11 mouse cellular contexts compared by ENCODE assay signal in the genomic region with DNA sequence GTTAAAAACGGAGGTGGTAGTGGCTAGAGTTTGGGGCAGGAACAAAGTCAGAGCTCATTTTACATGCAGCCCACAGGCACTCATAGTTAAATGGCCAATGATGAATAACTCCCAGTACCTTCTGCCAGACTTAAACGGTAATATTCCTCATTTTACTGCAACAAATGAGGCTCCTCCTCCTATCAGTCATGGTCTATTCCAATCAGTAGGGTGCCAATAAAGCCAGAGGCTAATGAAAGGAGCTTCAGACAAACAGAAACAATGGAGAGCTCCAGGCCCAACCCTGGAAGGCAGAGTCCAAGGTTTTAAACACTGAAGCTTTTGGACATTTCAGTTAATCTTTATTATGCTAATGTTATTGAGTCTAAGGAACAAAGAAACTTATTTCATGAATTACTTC.
DNase-seq lines count a peak whose midpoint lies in the region; ATAC-seq lines count a peak whose summit lies in the region.
"Had no signal": no experiment of that assay in that cellular context is flagged by ENCODE, and none has a peak within 500 bp of the region (broad histone marks: within the 10 kb centered on the region; RNA-seq: fewer than 3 reads in every experiment).

No protein-coding gene starts in this region.

- no peak overlapping the region for H3K4me3 ChIP-seq in heart, embryonic 13.5 days
- no peak overlapping the region for H3K4me3 ChIP-seq in forebrain, embryonic 11.5 days (ENCODE audit: low read depth, low read length)
- H3K4me3 ChIP-seq: heart, embryonic 15.5 days; liver, embryonic 13.5 days had no signal

- H3K9ac ChIP-seq in heart, embryonic 13.5 days = no peak overlapping the region
- H3K9ac ChIP-seq in forebrain, embryonic 11.5 days (ENCODE audit: low read length) = no peak overlapping the region
- H3K9ac ChIP-seq: heart, embryonic 15.5 days; liver, embryonic 13.5 days had no signal

- ATAC-seq in heart, embryonic 13.5 days (ENCODE audit: extremely low read depth, insufficient number of reproducible peaks, low FRiP score, low TSS enrichment) = no peak
- peak; percentile 87 for ATAC-seq in forebrain, embryonic 11.5 days (replicated peaks; ENCODE audit: low FRiP score)

- peak overlapping the region; percentile 48; the same call in 1 of the 2 replicates for H3K27ac ChIP-seq in heart, embryonic 13.5 days (replicated peaks)
- H3K27ac ChIP-seq in forebrain, embryonic 11.5 days (ENCODE audit: low read depth, low read length) = no peak overlapping the region
- H3K27ac ChIP-seq: heart, embryonic 15.5 days; liver, embryonic 13.5 days had no signal

- peaks cover 20% of the 10 kb centered on the region for H3K4me1 ChIP-seq in heart, embryonic 13.5 days
- peaks cover 15% of the 10 kb centered on the region for H3K4me1 ChIP-seq in forebrain, embryonic 11.5 days (replicated peaks; ENCODE audit: control insufficient read depth, insufficient read depth, low read length)
- H3K4me1 ChIP-seq: heart, embryonic 15.5 days; liver, embryonic 13.5 days had no signal

- intact Hi-C loops in heart, postnatal 36 days (cut with DNase I) = no loop called here

- no peak overlapping the region for H3K4me2 ChIP-seq in heart, embryonic 13.5 days
- H3K4me2 ChIP-seq in forebrain, embryonic 11.5 days (ENCODE audit: low read depth, low read length, severe bottlenecking) = no peak overlapping the region
- H3K4me2 ChIP-seq: heart, embryonic 15.5 days; liver, embryonic 13.5 days had no signal

- no peaks in the 10 kb centered on the region for H3K9me3 ChIP-seq in heart, embryonic 13.5 days
- H3K9me3 ChIP-seq in forebrain, embryonic 11.5 days (ENCODE audit: control insufficient read depth, low read length) = no peaks in the 10 kb centered on the region
- H3K9me3 ChIP-seq: heart, embryonic 15.5 days; liver, embryonic 13.5 days had no signal

- H3K27me3 ChIP-seq in heart, embryonic 13.5 days (replicated peaks) = no peaks in the 10 kb centered on the region
- no peaks in the 10 kb centered on the region for H3K27me3 ChIP-seq in forebrain, embryonic 11.5 days (ENCODE audit: control insufficient read depth, insufficient read depth, low read length)
- H3K27me3 ChIP-seq: heart, embryonic 15.5 days; liver, embryonic 13.5 days had no signal

- no peak for DNase-seq in heart, postnatal 36 days
- peak; percentile 82 for DNase-seq in Muller cell, postnatal 12 days (ENCODE audit: inconsistent ontology term)
- peak; percentile 56 for DNase-seq in forebrain, embryonic 11.5 days (ENCODE audit: low spot score)
- DNase-seq in mesoderm, embryonic 11.5 days (ENCODE audit: low read depth, low spot score) = peak; percentile 70
- no peak for DNase-seq in left cerebral cortex, adult 9 months (ENCODE audit: low spot score in 2 of 2)
- DNase-seq in thymus, postnatal 0 days (ENCODE audit: low spot score) = no peak
- no peak for DNase-seq in layer of hippocampus, postnatal 14 days (ENCODE audit: low spot score in 2 of 2)
- DNase-seq: liver, embryonic 13.5 days; right cerebral cortex, postnatal 4 days had no signal

- H3K36me3 ChIP-seq in heart, embryonic 13.5 days = peaks cover 65% of the 10 kb centered on the region
- peaks cover 2% of the 10 kb centered on the region; the same call in 1 of the 2 replicates for H3K36me3 ChIP-seq in forebrain, embryonic 11.5 days (ENCODE audit: control insufficient read depth, insufficient read depth, low read length)

- 73% methylated on average over 2 of the region's 2 CpGs for WGBS in heart, embryonic 13.5 days
- 8% methylated on average over 2 of the region's 2 CpGs for WGBS in forebrain, embryonic 11.5 days

Comparison
In these comparisons a context has a peak if more than half of its experiments do, and no peak if none do; other contexts are left out.
1. DNase-seq: peak in Muller cell, postnatal 12 days (single experiment), forebrain, embryonic 11.5 days (single experiment) and mesoderm, embryonic 11.5 days (single experiment); none in heart, postnatal 36 days (0 of 2), left cerebral cortex, adult 9 months (0 of 2), thymus, postnatal 0 days (single experiment) and layer of hippocampus, postnatal 14 days (0 of 2).